ENCODE assay signal across 28 mouse cellular contexts in genomic region chr4:49233032-49233406, GRCm38 (mm10).
A peak's percentile ranks its signal among the peaks of the same experiment; 100 is the strongest.
DNase-seq lines count a peak whose midpoint lies in the region; ATAC-seq and TF ChIP-seq lines count a peak whose summit lies in the region.
"Had no signal": no experiment of that assay in that cellular context is flagged by ENCODE, and none has a peak within 500 bp of the region (broad histone marks: within the 10 kb centered on the region; RNA-seq: fewer than 3 reads in every experiment).

No protein-coding gene starts in this region.

- WGBS in forebrain, embryonic 15.5 days = 8% methylated on average over 3 of the region's 3 CpGs
- 52% methylated on average over 3 of the region's 3 CpGs for WGBS in forebrain, embryonic 10.5 days
- whole genome bisulfite sequencing in midbrain, embryonic 13.5 days = 33% methylated on average over 3 of the region's 3 CpGs
- 31% methylated on average over 3 of the region's 3 CpGs for WGBS in midbrain, postnatal 0 days

- no peaks in the 10 kb centered on the region for H3K36me3 ChIP-seq in forebrain, embryonic 15.5 days
- H3K36me3 ChIP-seq in forebrain, embryonic 10.5 days (replicated peaks) = no peaks in the 10 kb centered on the region
- H3K36me3 ChIP-seq in midbrain, embryonic 13.5 days = no peaks in the 10 kb centered on the region
- no peaks in the 10 kb centered on the region for H3K36me3 ChIP-seq in midbrain, postnatal 0 days (ENCODE audit: insufficient read depth, low read length)
- H3K36me3 ChIP-seq: hindbrain, embryonic 10.5 days; limb, embryonic 13.5 days; midbrain, embryonic 12.5 days had no signal

- H3K4me1 ChIP-seq in forebrain, embryonic 15.5 days = peaks cover 14% of the 10 kb centered on the region
- peaks cover 14% of the 10 kb centered on the region for H3K4me1 ChIP-seq in forebrain, embryonic 10.5 days
- H3K4me1 ChIP-seq in midbrain, embryonic 13.5 days (replicated peaks) = peaks cover 15% of the 10 kb centered on the region
- no peaks in the 10 kb centered on the region for H3K4me1 ChIP-seq in midbrain, postnatal 0 days (ENCODE audit: insufficient read depth, low read length)
- H3K4me1 ChIP-seq: limb, embryonic 13.5 days; megakaryocyte, embryonic 14.5 days had no signal

- H3K27ac ChIP-seq in forebrain, embryonic 15.5 days (replicated peaks) = no peak overlapping the region
- H3K27ac ChIP-seq in forebrain, embryonic 10.5 days = no peak overlapping the region
- H3K27ac ChIP-seq in midbrain, embryonic 13.5 days = no peak overlapping the region
- no peak overlapping the region for H3K27ac ChIP-seq in midbrain, postnatal 0 days (ENCODE audit: low read depth, low read length)
- H3K27ac ChIP-seq: gastrocnemius, adult 2 months; hindbrain, embryonic 10.5 days; hindbrain, postnatal 0 days; kidney, postnatal 0 days; limb, embryonic 13.5 days had no signal

- no peak overlapping the region for H3K9ac ChIP-seq in forebrain, embryonic 15.5 days (replicated peaks)
- no peak overlapping the region for H3K9ac ChIP-seq in midbrain, embryonic 13.5 days (replicated peaks)
- no peak overlapping the region for H3K9ac ChIP-seq in midbrain, postnatal 0 days (replicated peaks; ENCODE audit: low read length, poor library complexity, severe bottlenecking)
- H3K9ac ChIP-seq: limb, embryonic 13.5 days; midbrain, embryonic 12.5 days had no signal

- no peak for TF ChIP-seq CTCF in midbrain, postnatal 0 days (IDR thresholded peaks at IDR 0.05)

- ATAC-seq in forebrain, embryonic 15.5 days (replicated peaks) = peak; percentile 49; the same call in 1 of the 2 replicates
- ATAC-seq in midbrain, embryonic 13.5 days = 0 out of 2 replicates have a peak, but pooled peaks have one; percentile 31
- no peak for ATAC-seq in midbrain, postnatal 0 days (ENCODE audit: low FRiP score)
- no peak for ATAC-seq in erythroid progenitor cell, adult 5-6 weeks (replicated peaks; ENCODE audit: low FRiP score, poor library complexity, severe bottlenecking)
- ATAC-seq: activated CD4-positive, CD25-positive, alpha-beta regulatory T cell, adult 4 months; intestine, embryonic 16.5 days had no signal

- no peak overlapping the region for H3K4me2 ChIP-seq in forebrain, embryonic 15.5 days (replicated peaks)
- H3K4me2 ChIP-seq in midbrain, embryonic 13.5 days (replicated peaks) = no peak overlapping the region
- no peak overlapping the region for H3K4me2 ChIP-seq in midbrain, postnatal 0 days (ENCODE audit: low read depth, low read length, poor library complexity, severe bottlenecking)
- H3K4me2 ChIP-seq: limb, embryonic 13.5 days; liver, embryonic 11.5 days; midbrain, embryonic 12.5 days had no signal

- H3K27me3 ChIP-seq in forebrain, embryonic 15.5 days = no peaks in the 10 kb centered on the region
- H3K27me3 ChIP-seq in forebrain, embryonic 10.5 days (ENCODE audit: poor library complexity, severe bottlenecking) = no peaks in the 10 kb centered on the region
- H3K27me3 ChIP-seq in midbrain, embryonic 13.5 days = 0 out of 2 replicates have a peak, but pooled peaks cover 5% of the 10 kb centered on the region
- no peaks in the 10 kb centered on the region for H3K27me3 ChIP-seq in midbrain, postnatal 0 days (ENCODE audit: insufficient read depth, low read length)
- H3K27me3 ChIP-seq: limb, embryonic 13.5 days; megakaryocyte, embryonic 14.5 days had no signal

- no peak overlapping the region for H3K4me3 ChIP-seq in forebrain, embryonic 15.5 days
- no peak overlapping the region for H3K4me3 ChIP-seq in forebrain, embryonic 10.5 days
- no peak overlapping the region for H3K4me3 ChIP-seq in midbrain, embryonic 13.5 days (replicated peaks)
- H3K4me3 ChIP-seq in midbrain, postnatal 0 days (ENCODE audit: low read depth, low read length) = no peak overlapping the region
- H3K4me3 ChIP-seq: erythroblast, embryonic 14.5 days; gastrocnemius, adult 2 months; hindbrain, embryonic 10.5 days; limb, embryonic 13.5 days; megakaryocyte, embryonic 14.5 days; midbrain, embryonic 12.5 days had no signal

- no peaks in the 10 kb centered on the region for H3K9me3 ChIP-seq in forebrain, embryonic 15.5 days
- no peaks in the 10 kb centered on the region for H3K9me3 ChIP-seq in forebrain, embryonic 10.5 days
- no peaks in the 10 kb centered on the region for H3K9me3 ChIP-seq in midbrain, embryonic 13.5 days
- H3K9me3 ChIP-seq in midbrain, postnatal 0 days (ENCODE audit: low read length) = no peaks in the 10 kb centered on the region
- H3K9me3 ChIP-seq: hindbrain, embryonic 10.5 days; limb, embryonic 13.5 days; megakaryocyte, embryonic 14.5 days; midbrain, embryonic 12.5 days had no signal

- DNase-seq in forebrain, embryonic 10.5 days (ENCODE audit: extremely low spot score, low spot score) = no peak
- no peak for DNase-seq in midbrain, postnatal 0 days (ENCODE audit: low spot score)
- peak; percentile 7 for DNase-seq in embryo, embryonic 11 days
- DNase-seq in frontal cortex, postnatal 14 days (ENCODE audit: low spot score in 2 of 2) = no peak
- DNase-seq: adrenal gland, adult 2 months; adrenal gland, postnatal 36 days; B cell, adult 2 months; cerebellum, adult 2 months; cerebellum, postnatal 14 days; gastrocnemius, adult 2 months; heart, postnatal 14 days; kidney, adult 8-10 months; kidney, postnatal 4 days; thymus, adult 2 months; thymus, postnatal 36 days had no signal

Comparison
In these comparisons a context has a peak if more than half of its experiments do, and no peak if none do; other contexts are left out.
1. ATAC-seq: peak in forebrain, embryonic 15.5 days (single experiment) and midbrain, embryonic 13.5 days (single experiment); none in midbrain, postnatal 0 days (single experiment) and erythroid progenitor cell, adult 5-6 weeks (single experiment).